Mouse (Mus musculus) lung, adult 18-20 months (tissue): ENCODE results near the gene Cacna1a.

ENCODE experiments used
- DNase-seq, 2 experiments: peaks; one replicate each; pipeline ENCODE4 v3.0.0; 2022; ENCODE audit warnings: mixed read lengths in 2 of 2

The Cacna1a gene

GRCm38 (mm10) chr8:84388275-84388674 is at the start of gene Cacna1a:
Gene Cacna1a, plus strand, starts transcription at chr8:84388440.
- DNase-seq, result no peak

DNA sequence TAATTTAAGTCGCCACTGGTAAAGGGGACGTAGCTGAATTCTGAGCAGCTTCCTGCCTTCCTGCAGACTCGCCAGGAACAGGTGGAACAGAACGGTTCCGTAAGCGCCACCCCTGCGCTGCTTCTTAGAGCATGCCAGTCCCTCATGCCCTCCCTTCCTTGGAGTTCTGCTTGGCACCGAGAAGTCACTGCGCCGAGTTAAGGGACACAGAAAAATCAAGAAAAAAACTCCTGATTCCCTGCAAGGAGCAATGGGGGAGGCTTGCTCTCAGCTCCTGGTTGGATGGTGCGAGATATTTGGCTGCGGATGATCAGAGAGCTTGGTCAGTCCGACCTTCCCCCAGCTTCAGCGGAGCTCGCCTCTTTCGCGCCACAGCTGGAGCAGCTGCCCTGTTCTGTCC is 49.7 kb upstream of the Cacna1a start:
- DNase-seq, result no peak

DNA sequence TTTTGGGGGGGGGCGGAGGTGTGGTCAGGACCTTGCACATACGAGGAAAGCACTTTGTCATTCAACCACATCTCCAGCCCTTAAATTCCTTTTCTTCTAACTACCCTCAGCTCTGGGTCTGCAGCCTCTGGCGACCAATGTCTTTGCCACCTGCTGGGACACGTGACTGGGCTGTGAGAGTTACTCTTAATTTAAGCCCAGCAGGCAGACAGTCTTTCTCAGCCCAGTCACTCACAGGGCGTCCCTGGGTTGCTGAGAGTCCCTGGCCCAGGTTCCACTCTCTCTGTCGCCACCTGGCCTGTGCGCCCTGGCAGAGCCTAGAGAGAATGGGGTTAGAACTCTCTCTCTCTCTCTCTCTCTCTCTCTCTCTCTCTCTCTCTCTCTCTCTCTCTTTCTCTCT is 48.9 kb upstream of the Cacna1a start:
- no peak for DNase-seq

DNA sequence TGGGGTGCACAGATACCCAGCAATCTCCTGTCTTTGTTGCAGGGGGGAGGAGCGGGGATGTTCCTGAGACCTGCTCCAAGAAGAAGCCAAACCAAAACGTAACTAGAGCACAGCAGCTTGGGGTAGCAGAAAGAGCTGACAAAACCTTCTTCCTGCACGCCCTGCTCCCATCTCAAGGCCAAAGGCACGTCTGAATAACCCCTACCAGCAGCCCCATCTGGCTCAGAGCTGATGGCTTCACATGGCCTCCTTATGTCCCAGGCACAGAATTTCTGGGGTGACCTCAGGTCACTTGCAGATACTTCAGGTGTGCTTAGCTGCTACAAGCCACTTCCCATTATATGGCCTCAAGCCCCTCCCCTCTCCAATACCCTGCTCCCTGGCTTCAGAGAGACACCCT is 48.4 kb upstream of the Cacna1a start:
- DNase-seq, result no peak

- no peak for DNase-seq
Observed at GRCm38 (mm10) chr8:84340671-84341070, 47.6 kb upstream of the Cacna1a start.

DNA sequence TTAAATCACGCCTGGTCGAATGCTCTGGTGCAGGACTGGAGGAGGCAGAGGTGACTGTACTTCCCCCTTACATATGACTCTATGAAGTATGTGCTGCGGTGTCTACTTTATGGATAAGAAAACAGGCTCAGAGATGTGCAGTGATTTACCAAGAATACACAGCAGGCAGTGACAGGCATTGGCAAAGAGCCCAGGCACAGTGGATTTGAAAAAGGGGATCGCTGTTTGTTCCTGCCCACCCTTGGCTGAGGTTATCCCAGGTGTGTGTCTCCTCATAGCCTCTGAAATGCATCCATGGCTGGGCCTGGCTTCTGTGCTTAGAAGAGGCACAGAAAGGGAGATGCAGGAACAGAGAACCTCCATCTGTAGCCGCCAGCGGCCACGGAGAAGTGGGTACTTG is 42.7 kb upstream of the Cacna1a start:
- no peak for DNase-seq

- DNase-seq, result no peak
Observed at GRCm38 (mm10) chr8:84346421-84346820, 41.8 kb upstream of the Cacna1a start.

GRCm38 (mm10) chr8:84349526-84349925 is 38.7 kb upstream of the Cacna1a start:
- DNase-seq, result no peak

- no peak for DNase-seq
Observed at GRCm38 (mm10) chr8:84350960-84351359, 37.3 kb upstream of the Cacna1a start.

DNA sequence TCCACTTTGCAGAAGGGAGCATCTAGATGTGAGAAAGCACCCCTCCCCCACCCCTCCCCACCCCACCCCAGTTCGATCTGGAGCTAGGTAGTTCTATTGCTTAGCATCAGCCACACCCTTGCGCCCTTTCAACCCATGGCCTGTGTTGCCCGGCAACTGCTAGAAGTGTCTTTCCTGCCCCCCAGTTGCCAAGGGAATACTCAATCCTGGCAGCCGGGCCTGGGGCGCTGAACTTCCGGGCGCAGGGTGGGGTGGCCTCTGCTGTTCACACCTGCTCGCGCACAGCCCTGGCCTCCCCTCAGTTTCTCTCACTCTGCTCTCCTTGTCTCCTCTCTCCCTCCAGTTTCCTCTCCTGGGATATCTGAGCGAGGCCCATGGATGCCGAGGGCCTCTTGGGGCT is 31.8 kb upstream of the Cacna1a start:
- no peak for DNase-seq

DNA sequence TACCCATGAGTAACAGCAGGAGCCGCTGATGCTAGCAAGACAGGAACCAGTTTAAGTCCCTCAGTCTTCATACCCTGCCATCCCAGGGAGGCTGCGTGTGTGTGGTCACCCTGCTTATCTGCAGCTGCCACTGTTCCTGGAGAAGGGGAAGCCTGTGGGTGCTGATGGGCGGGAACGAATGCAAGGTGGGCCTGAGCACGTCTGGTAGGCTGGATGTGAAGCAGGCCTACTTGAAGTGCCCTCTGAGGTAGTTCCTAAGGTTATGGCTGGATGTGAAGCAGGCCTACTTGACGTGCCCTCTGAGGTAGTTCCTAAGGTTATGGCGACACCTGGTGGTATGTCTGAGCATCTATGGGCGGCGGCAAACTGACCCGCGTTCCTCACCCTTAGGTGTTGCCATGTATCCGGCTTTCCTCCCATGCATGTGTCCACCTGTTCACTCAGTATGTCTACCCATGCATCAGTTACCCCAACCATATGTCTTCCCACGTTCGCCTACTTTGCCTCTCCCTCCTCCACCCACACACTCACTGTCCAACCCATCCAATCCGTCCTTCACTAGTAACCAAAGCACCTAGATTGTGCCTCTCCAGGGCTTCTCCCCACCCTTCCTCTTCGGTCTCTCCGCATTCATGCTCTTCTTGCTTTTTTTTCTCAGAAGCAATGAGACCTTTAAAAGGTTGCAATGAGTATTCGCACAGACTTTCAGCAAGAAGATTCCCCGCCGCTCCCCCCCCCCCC is 30.4 kb upstream of the Cacna1a start:
- peak; percentile 68 to 75 for DNase-seq

DNA sequence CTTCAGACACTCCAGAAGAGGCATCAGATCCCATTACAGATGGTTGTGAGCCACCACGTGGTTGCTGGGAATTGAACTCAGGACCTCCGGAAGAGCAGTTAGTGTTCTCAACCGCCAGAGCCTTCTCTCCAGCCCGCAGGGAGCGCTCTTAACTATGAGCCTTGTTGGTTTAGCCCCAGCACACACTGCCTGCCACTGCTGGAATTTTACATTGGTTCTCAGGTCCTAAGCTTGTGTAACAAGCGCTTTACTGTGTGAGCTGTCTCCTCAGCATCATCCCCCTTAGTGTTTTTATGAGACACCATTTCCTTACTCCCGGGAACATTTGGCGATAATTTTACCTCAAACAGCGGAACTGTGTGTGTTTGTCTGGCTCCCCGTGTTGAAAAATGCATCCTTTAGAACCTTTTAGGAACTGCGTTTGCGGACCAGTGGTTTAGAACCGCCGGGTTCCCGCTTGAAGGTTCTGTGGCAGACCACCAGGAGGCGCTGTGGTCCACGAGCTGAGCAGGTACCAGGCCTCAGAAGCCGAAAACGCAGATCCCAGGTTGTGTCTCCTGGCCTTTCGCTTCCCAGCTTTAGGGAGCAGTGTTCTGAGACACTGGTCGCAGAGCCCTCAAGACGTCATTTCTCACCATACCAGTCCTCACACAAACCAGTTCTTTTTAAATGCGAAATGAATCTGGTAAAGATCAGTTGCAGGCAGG is 24.7 kb upstream of the Cacna1a start:
- peak; percentile 44 to 56 for DNase-seq

DNA sequence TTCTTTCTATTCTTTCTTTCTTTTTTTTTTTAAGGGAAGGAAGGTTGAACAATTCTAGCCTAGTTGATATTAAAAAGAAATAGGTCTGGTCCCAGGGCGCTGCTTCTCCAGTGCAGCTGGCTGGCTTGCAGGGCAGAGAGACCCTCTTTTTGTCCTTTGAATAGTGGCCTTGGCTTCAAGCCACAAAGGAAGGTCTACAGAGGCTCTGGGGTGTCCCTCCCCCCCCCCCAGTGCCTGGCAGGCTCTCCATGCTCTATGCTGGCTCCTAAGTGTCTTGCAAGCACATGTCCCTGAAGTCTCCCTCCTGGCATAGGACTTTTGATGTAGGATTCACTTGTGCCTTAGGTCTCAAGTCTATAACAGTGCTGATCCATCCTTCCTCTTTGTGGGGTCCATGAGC is 23.0 kb upstream of the Cacna1a start:
- DNase-seq, result no peak

DNA sequence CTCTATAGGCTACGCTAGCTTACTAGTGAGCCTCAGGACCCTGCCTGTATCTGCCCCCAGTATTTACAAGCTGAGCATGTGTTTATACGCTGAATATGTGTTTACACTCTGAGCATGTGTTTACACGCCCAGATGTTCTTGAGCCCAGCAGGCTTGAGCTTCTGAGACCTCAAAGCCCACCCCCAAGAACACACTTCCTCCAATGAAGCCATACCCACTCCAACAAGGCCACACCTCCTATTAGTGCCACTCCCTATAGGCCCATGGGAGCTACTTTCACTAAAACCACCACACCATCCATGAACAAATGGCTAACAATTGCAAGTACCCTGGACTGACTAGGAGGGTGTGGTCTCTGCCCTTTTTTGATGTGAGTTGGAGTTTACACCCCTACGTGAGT is 17.3 kb upstream of the Cacna1a start:
- DNase-seq, result no peak

DNA sequence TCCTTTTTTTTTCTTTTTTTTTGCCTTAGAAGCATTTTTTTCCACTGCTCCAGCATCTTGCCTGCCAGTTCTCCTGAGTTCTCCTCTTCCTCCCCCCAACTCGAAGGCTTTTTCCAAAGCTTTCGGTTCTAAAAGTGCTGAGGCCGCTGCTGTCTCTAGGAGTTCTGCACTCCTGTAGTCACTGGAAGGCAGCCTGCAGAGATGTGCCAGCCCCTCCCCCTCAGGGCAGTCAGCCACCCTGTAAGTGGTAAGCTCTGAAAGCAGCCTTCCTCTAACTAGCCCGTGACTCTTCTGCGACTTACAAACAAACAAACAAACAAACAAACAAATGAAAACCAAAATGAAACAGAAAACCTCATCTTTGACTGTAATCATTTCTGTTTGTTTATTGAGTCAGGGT is 13.2 kb upstream of the Cacna1a start:
- no peak for DNase-seq

DNA sequence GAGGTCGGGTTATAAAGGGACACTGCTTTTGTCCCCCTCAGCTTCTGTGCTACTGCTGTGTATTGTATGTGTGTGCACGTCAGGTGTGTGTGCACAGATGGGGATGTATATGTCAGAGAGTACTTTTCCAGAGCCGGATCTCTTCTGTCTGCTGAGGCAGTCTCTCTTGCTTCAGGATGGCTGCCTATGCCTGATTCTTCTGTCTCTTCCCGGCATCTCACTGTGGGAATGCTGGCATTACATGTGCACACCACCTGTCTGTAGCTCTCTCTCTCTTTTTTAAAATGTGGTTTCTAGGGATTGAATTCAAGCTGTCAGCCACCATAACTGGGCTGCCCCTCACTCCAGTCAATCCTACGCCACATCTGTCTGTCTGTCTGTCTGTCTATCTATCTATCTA is 12.4 kb upstream of the Cacna1a start:
- DNase-seq, result no peak

GRCm38 (mm10) chr8:84376564-84376963 is 11.7 kb upstream of the Cacna1a start:
- DNase-seq, result no peak

- DNase-seq, result no peak
Observed at GRCm38 (mm10) chr8:84381676-84382075, 6.6 kb upstream of the Cacna1a start.

- no peak for DNase-seq
Observed at GRCm38 (mm10) chr8:84388773-84389172, 533 bp downstream of the Cacna1a start.

DNA sequence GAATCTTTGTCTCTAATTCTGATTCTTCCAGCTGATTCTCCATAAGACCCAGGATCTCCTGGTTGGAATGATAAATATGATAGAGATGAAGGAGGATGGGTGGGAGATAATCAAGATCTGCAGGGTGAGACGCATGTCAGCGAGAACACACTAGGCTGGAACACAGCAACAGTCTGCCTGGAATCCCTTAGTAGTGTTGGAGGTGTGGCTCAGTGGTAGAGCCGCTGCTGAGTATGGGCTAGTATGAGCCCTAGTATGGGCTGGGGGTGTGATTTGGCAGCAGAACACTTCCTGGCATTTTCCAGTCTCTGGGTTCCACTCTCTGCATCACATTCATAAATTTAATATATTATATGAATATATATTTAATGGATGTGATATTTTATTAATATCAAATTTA is 933 bp downstream of the Cacna1a start:
- no peak for DNase-seq

GRCm38 (mm10) chr8:84391611-84392010 is 3.4 kb downstream of the Cacna1a start:
- DNase-seq, result no peak

GRCm38 (mm10) chr8:84395751-84396457 is 7.7 kb downstream of the Cacna1a start:
- DNase-seq, result no peak

GRCm38 (mm10) chr8:84413886-84414851 is 25.9 kb downstream of the Cacna1a start:
- DNase-seq, result peak; percentile 10 to 14
